Mouse (Mus musculus) embryonic facial prominence, embryonic 13.5 days (tissue): ENCODE results near the gene Bola2. TPM values are rescaled to one million over a fixed set of nuclear protein-coding genes. Genes with fewer than 3 reads are reported as not detected.
"Not testable (repeated sequence)": the region's sequence is repeated elsewhere in the genome, so short reads cannot be mapped to it uniquely, and the experiment has no call there.

Source experiments
- ATAC-seq: fragments of 200-750 bp; cut with Nextera tagmentation; 2 replicates; pipeline ENCODE4 v1.8.0; 2017; ENCODE audit warnings: low read depth; ENCODE audit not compliant: insufficient number of reproducible peaks, insufficient read depth, low FRiP score, low TSS enrichment
- H3K27ac ChIP-seq: fragments of 300-500 bp; sonication (generic); 2 replicates; pipeline ENCODE4 v1.5.1; 2015; ENCODE audit warnings: moderate library complexity, mild to moderate bottlenecking, inconsistent platforms
- H3K27me3 ChIP-seq: fragments of 300-500 bp; sonication (generic); 2 replicates; pipeline ENCODE4 v1.6.1; 2015; ENCODE audit warnings: mild to moderate bottlenecking, inconsistent platforms
- H3K36me3 ChIP-seq: fragments of 300-500 bp; sonication (generic); 2 replicates; pipeline ENCODE4 v1.6.1; 2015; ENCODE audit warnings: mild to moderate bottlenecking, inconsistent platforms
- H3K4me1 ChIP-seq: fragments of 300-500 bp; sonication (generic); 2 replicates; pipeline ENCODE4 v1.6.1; 2015; ENCODE audit warnings: inconsistent platforms
- H3K4me2 ChIP-seq: fragments of 300-500 bp; sonication (generic); 2 replicates; pipeline ENCODE4 v1.6.1; 2015; ENCODE audit warnings: moderate library complexity, mild to moderate bottlenecking, inconsistent platforms
- H3K4me3 ChIP-seq: fragments of 300-500 bp; sonication (generic); 2 replicates; pipeline ENCODE4 v1.5.1; 2015; ENCODE audit warnings: mild to moderate bottlenecking, inconsistent platforms
- H3K9ac ChIP-seq: fragments of 300-500 bp; sonication (generic); 2 replicates; pipeline ENCODE4 v1.6.1; 2015; ENCODE audit warnings: mild to moderate bottlenecking, inconsistent platforms
- H3K9me3 ChIP-seq: fragments of 300-500 bp; sonication (generic); 2 replicates; pipeline ENCODE4 v1.6.1; 2016; ENCODE audit warnings: inconsistent platforms
- WGBS: fragments of 180-500 bp; shearing (Covaris S2); methylation state at CpG from one replicate; pipeline ENCODE4 v1.1.7; 2015; ENCODE audit warnings: mixed read lengths; 5-methylcytosine and 5-hydroxymethylcytosine counted together
- polyA plus RNA-seq: library from polyadenylated mRNA; unstranded; fragments of >200 nt; fragmentation: Nextera tagmentation; extraction: Ambion mirVana; gene quantifications from 2 replicates; pipeline ENCODE4 v1.2.1, GENCODE M21; 2015

Gene Bola2
- polyA plus RNA-seq, 1 experiment from 2014 or later, result 139 TPM

DNA sequence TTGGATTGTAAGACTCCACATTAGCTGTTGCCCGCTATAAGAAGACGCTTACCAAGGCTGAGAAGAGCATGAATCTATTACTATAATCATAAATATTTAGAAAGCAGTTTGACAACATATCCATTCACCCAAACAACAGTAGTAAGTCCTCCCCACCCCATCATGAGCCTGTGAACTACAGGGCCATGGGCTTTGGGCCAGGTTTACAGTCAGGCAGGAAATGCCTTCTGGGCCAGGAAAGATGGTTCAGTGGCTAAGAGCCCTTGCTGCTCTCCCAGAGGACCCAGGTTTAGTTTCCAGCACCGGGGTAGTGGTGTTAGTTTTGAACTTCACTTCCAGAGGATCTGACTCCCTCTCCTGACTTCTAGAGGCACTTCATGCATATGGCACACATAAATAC lies 22.4 kb downstream of the Bola2 start:
- no peak for ATAC-seq
- Histone ChIP-seq H3K36me3 (no peaks in the 10 kb centered on the region), H3K27me3 (no peaks in the 10 kb centered on the region), H3K9me3 (no peaks in the 10 kb centered on the region), H3K4me1 (no peaks in the 10 kb centered on the region), H3K27ac (no peak overlapping the region), H3K4me2 (no peak overlapping the region), H3K9ac (no peak overlapping the region), H3K4me3 (no peak overlapping the region)
- WGBS, result 89% methylated on average over 3 of the region's 3 CpGs

DNA sequence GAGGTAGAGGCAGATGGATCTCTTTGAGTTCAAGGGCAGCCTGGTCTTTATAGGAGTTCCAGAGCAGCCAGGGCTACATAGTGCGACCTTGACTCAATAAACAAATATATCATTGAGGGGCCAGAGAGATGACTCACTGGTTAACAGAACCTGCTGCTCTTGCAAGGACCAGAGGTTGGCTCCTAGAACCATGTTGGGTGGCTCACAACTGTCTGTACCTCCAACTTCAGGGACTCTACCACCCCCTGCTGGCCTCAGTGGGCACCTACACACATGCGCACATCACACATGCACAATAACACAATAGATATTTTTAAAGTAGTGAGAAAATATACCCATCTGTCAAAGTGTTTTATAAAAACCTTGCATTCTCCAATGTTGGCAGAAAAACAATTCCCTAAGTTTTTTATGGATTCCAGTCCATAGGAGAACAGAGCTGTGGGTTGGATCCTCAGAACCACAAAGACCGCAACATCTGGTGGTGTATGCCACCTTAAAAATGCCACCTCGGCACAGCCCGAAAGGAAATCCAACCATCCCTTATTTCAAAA lies 23.7 kb downstream of the Bola2 start:
- no peak for ATAC-seq
- Histone ChIP-seq H3K27me3 (no peaks in the 10 kb centered on the region), H3K4me1 (no peaks in the 10 kb centered on the region), H3K4me2 (no peak overlapping the region), H3K9ac (no peak overlapping the region), H3K9me3 (no peaks in the 10 kb centered on the region), H3K4me3 (no peak overlapping the region), H3K27ac (no peak overlapping the region), H3K36me3 (no peaks in the 10 kb centered on the region)
- WGBS, result 96% methylated on average over 5 of the region's 5 CpGs

DNA sequence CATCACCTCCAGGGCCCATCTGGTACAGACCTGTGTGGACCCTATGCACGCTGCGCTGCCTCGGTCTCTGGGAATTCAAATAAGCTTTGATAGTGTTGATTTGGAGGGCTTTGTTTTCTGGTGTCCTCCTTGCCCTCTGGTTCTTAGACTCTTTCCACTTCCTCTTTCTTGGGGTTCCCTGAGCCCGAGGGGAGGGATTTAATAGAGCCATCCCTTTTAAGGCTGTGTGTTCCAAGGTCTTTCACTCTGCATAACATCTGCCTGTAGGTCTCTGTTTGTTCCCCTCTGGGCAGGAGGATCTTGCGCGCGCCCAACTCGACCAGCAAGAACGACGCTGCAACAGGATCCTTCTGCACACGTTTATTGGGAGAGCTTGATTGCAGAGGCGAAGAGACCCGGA lies 26.4 kb downstream of the Bola2 start:
- no peak overlapping the region for H3K9ac ChIP-seq
- H3K27ac ChIP-seq, result no peak overlapping the region
- no peaks in the 10 kb centered on the region for H3K36me3 ChIP-seq
- no peaks in the 10 kb centered on the region for H3K27me3 ChIP-seq
- no peak for ATAC-seq
- WGBS, result 87% methylated on average over 13 of the region's 13 CpGs
- H3K4me2 ChIP-seq, result no peak overlapping the region
- H3K9me3 ChIP-seq, result no peaks in the 10 kb centered on the region
- H3K4me3 ChIP-seq, result no peak overlapping the region
- no peaks in the 10 kb centered on the region for H3K4me1 ChIP-seq

DNA sequence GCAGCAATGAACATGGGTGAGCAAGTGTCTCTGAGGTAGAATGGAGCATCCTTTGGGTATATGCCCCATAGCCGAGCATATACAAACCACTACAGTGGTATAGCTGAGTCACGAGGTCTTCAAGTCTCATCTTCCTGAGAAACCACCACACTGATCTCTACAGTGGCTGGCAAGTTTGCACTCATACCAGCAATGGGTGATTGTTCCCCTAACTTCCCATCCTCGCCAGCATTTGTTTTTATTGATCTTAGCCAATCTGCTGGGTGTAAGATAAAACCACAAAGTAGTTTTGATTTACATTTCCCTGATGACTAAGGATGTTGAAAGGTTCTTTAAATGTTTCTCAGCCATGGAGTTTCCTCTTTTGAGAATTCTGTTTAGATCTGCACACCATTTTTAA lies 29.9 kb downstream of the Bola2 start:
- ATAC-seq, result no peak
- no peak overlapping the region for H3K4me3 ChIP-seq
- no peak overlapping the region for H3K4me2 ChIP-seq
- no peaks in the 10 kb centered on the region for H3K27me3 ChIP-seq
- H3K4me1 ChIP-seq, result no peaks in the 10 kb centered on the region
- WGBS, result 75% methylated on average over 3 of the region's 3 CpGs
- H3K9me3 ChIP-seq, result no peaks in the 10 kb centered on the region
- H3K9ac ChIP-seq, result no peak overlapping the region
- H3K36me3 ChIP-seq, result no peaks in the 10 kb centered on the region
- H3K27ac ChIP-seq, result no peak overlapping the region

DNA sequence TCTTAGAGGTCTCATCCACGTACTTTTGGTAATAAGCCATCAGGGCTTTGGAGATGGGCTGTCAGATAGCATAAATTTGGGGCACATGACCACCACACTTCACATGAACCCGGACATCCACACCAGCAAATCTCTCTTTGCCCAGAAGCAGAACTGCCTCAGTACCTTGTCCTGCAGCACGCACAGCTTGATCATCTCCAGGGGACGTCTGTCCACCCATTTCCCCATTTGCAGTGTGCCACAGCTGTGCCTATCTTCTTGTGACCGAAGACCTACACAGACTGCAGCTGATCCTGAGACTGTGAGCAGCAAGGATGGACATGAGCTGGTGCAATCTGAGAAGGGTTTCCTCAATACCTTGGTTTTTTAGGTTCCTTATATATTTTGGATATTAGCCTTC lies 30.5 kb downstream of the Bola2 start:
- Histone ChIP-seq H3K4me1 (no peaks in the 10 kb centered on the region), H3K27me3 (no peaks in the 10 kb centered on the region), H3K4me3 (no peak overlapping the region), H3K36me3 (no peaks in the 10 kb centered on the region), H3K9me3 (no peaks in the 10 kb centered on the region), H3K27ac (no peak overlapping the region), H3K9ac (no peak overlapping the region), H3K4me2 (no peak overlapping the region)
- 79% methylated on average over 5 of the region's 5 CpGs for WGBS
- ATAC-seq, result no peak

DNA sequence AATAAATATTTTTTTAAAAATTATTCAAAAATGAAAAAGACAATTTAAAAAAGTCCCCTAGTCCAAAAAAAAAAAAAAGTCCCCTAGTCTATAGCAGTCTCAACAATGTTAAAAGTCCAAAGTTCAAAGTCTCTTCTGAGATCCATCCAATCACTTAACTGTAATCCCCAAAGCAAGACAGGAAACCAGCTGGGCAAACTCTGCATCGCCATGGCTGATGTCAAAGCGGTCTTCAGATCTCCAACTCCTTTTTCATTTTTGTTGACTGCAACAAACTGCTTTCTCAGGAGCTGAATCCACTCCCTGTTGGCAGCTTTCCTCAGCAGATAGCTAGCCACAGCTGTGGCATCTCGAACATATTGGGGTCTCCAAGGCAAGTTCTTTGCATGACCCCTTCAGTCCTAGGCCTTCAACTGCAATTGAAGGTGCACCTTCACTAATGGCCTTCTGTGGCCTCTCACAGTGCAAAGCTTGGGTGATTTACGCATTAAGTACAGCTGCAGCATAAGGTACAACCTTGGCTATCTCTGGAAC lies 35.1 kb downstream of the Bola2 start:
- H3K36me3 ChIP-seq, H3K4me1 ChIP-seq, ATAC-seq, H3K27ac ChIP-seq, H3K4me2 ChIP-seq, H3K27me3 ChIP-seq, H3K9me3 ChIP-seq, H3K4me3 ChIP-seq, H3K9ac ChIP-seq: not testable (repeated sequence)
- WGBS, result 84% methylated on average over 4 of the region's 4 CpGs

DNA sequence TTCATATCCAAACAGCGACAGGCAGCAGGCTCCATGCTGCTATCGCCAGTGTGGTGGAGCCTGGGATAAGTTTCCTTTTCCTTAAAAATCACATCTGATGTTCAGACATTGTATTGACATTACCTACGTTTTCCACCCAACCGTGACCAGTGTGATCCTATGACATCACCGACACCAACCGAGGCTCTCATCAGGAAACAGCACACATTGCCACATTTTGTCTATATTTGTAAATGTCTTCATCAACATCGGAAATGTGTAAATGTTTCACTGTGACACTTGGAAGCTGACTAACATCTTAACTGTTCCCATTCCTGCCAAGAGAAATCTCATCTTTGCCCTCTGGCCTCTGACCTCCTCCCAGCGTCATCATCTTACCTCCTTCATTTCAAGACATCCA lies 40.9 kb downstream of the Bola2 start:
- Histone ChIP-seq H3K36me3 (no peaks in the 10 kb centered on the region), H3K27ac (no peak overlapping the region), H3K9me3 (no peaks in the 10 kb centered on the region), H3K9ac (no peak overlapping the region), H3K27me3 (no peaks in the 10 kb centered on the region), H3K4me1 (no peaks in the 10 kb centered on the region), H3K4me2 (no peak overlapping the region), H3K4me3 (no peak overlapping the region)
- ATAC-seq, result no peak
- WGBS, result 75% methylated on average over 8 of the region's 8 CpGs

DNA sequence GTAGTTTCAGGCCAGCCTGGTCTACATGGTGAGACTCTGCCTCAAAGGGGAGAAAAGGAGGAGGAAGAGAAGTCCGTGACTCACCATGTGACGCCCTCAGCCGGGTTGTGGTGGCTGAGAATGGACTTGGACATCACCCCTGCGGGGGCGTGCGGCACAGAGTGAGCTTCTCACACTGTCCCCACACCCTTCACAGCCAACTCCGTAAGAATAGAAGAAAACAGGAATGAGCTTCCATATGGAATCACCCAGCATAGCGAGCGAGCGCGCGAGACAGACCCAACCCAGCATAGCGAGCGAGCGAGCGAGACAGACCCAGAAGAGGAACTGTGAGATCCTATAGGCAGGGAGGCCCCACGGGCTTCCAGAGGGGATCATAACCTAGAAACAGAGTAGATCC lies 44.4 kb downstream of the Bola2 start:
- Histone ChIP-seq H3K4me3 (no peak overlapping the region), H3K4me2 (no peak overlapping the region), H3K27me3 (no peaks in the 10 kb centered on the region), H3K4me1 (no peaks in the 10 kb centered on the region), H3K36me3 (no peaks in the 10 kb centered on the region), H3K9me3 (no peaks in the 10 kb centered on the region), H3K27ac (no peak overlapping the region), H3K9ac (no peak overlapping the region)
- 87% methylated on average over 17 of the region's 17 CpGs for WGBS
- no peak for ATAC-seq

DNA sequence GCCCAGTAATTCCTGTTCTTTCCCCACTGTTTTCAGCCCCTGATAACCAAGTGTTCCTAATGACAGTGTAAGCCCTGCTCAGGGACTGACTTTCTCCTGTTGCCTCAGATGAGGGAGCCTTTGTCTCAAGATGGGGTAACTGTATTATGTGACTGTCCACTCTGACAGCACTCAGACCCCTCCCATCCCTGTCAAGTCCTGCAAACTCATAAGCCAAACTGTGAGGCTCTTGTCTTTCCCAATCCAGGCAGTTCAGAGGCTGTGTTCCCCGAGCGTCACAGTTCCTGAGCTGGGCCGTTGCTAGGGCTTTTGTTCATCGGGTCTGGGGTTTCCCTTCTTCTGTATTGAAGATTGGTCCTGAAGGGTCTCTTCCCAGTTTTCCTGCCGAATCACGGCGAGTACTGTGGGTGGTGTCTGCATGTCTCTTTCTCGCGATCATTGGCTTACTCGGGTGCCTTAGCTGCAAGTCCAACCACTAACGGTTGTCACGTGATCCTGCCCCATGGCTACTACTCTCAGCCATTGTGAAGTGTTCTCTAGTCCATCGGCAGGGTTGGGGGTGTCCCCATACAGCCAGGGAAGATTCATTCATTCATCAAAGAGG lies 45.0 kb downstream of the Bola2 start:
- Histone ChIP-seq H3K4me3 (no peak overlapping the region), H3K27ac (no peak overlapping the region), H3K9me3 (no peaks in the 10 kb centered on the region), H3K36me3 (no peaks in the 10 kb centered on the region), H3K4me1 (no peaks in the 10 kb centered on the region), H3K27me3 (no peaks in the 10 kb centered on the region), H3K4me2 (no peak overlapping the region), H3K9ac (no peak overlapping the region)
- ATAC-seq, result no peak
- WGBS, result 81% methylated on average over 13 of the region's 13 CpGs

DNA sequence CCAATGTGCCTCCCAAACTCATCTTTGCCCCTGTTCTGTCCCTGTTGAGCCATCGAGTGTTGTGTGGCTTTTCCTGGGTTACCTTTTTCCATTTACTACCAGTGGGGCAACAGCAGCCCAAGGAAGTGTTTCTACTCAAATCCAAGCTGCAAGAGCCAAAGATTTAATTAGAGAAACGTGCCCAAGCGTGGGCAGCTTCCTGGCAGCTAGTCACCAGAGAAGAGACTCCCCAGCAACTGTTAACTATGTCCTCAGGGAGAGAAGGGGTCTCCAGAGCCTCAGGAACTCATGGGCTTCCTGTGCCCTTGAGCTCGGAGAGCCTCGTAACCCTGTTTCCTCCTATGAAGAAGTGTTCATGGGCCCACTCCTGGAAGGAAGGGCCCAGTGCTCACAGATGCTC lies 45.8 kb downstream of the Bola2 start:
- no peaks in the 10 kb centered on the region for H3K9me3 ChIP-seq
- H3K4me2 ChIP-seq, result no peak overlapping the region
- H3K9ac ChIP-seq, result no peak overlapping the region
- 65% methylated on average over 5 of the region's 5 CpGs for WGBS
- H3K36me3 ChIP-seq, result no peaks in the 10 kb centered on the region
- peaks cover 1% of the 10 kb centered on the region; the same call in 1 of the 2 replicates for H3K4me1 ChIP-seq
- ATAC-seq, result no peak
- H3K27ac ChIP-seq, result no peak overlapping the region
- no peak overlapping the region for H3K4me3 ChIP-seq
- H3K27me3 ChIP-seq, result no peaks in the 10 kb centered on the region

DNA sequence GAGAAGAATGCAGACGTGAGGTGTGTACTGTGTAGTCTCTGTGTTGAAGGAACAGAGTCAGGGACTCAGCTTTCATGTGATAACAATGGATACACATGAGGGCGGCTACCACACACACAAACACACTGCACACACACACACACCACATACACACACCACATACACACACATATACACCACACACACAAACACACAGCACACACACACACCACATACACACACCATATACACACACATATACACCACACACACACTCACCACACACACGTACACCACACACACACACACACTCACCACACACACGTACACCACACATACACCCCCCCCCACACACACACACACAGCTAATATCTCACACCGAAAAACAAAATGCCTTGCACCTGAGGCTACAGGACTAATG lies 46.3 kb downstream of the Bola2 start:
- no peak overlapping the region for H3K9ac ChIP-seq
- no peaks in the 10 kb centered on the region for H3K27me3 ChIP-seq
- no peak overlapping the region for H3K4me3 ChIP-seq
- H3K36me3 ChIP-seq, result no peaks in the 10 kb centered on the region
- peaks cover 4% of the 10 kb centered on the region; the same call in 1 of the 2 replicates for H3K4me1 ChIP-seq
- H3K27ac ChIP-seq, result no peak overlapping the region
- 81% methylated on average over 5 of the region's 5 CpGs for WGBS
- no peaks in the 10 kb centered on the region for H3K9me3 ChIP-seq
- H3K4me2 ChIP-seq, result no peak overlapping the region
- ATAC-seq, result no peak

DNA sequence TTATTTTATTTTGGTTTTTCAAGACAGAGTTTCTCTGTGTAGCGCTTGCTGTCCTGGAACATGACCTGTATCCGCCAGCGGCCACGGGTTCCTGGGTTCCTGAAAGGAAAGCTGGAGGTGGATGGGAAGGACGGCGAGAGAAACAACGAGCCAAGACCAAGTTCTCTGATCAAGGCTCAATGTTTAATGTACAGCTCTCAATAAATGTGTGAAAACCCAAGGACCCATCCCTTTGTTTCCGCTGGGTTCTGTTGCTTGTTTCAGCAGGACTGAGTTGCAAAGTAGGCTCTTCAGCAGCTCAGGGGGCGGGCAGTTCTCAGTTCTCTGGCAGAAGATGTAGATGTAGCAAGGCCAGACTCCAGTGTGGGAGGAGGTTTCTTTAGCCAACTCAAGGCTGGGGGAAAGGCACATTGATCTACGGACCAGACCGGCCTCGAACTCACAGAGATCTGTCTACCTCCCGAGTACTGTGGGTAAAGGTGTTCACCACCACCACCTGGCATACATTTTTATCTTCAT lies 46.8 kb downstream of the Bola2 start:
- WGBS, result 87% methylated on average over 13 of the region's 13 CpGs
- Histone ChIP-seq H3K4me2 (no peak overlapping the region), H3K4me3 (no peak overlapping the region), H3K36me3 (no peaks in the 10 kb centered on the region), H3K4me1 (peaks cover 4% of the 10 kb centered on the region; the same call in 1 of the 2 replicates), H3K27ac (no peak overlapping the region), H3K9me3 (no peaks in the 10 kb centered on the region), H3K27me3 (no peaks in the 10 kb centered on the region), H3K9ac (no peak overlapping the region)
- no peak for ATAC-seq
